Mouse (Mus musculus): Measurements from ENCODE around the gene Hdac9. TPM values are rescaled to one million over a fixed set of nuclear protein-coding genes. Genes with fewer than 3 reads are reported as not detected.
"Not testable (repeated sequence)": the region's sequence is repeated elsewhere in the genome, so short reads cannot be mapped to it uniquely, and the experiment has no call there.

Gene Hdac9
- total RNA-seq, 4 experiments from 2014 or later, result 40.9 to 48.6 (median 44.8) TPM

- no peak for DNase-seq (ENCODE audit: low spot score in 2 of 2)
These were observed 774.2 kb downstream of the Hdac9 start for GRCm38 (mm10) chr12:34142743-34143142.

GRCm38 (mm10) chr12:34113336-34113735 lies 803.6 kb downstream of the Hdac9 start:
- DNase-seq (ENCODE audit: low spot score in 2 of 2), result no peak

- DNase-seq (ENCODE audit: low spot score in 2 of 2), result no peak
These were observed 823.9 kb downstream of the Hdac9 start for GRCm38 (mm10) chr12:34092953-34093352.

GRCm38 (mm10) chr12:34091851-34092250 lies 825.0 kb downstream of the Hdac9 start:
- no peak for DNase-seq (ENCODE audit: low spot score in 2 of 2)

- DNase-seq (ENCODE audit: low spot score in 2 of 2), result no peak
These were observed 829.5 kb downstream of the Hdac9 start for GRCm38 (mm10) chr12:34087292-34087942.

GRCm38 (mm10) chr12:34076981-34077380 lies 839.9 kb downstream of the Hdac9 start:
- no peak for DNase-seq (ENCODE audit: low spot score in 2 of 2)

GRCm38 (mm10) chr12:34075805-34076509 lies 840.9 kb downstream of the Hdac9 start:
- DNase-seq (ENCODE audit: low spot score in 2 of 2), result no peak

- DNase-seq (ENCODE audit: low spot score in 2 of 2), result no peak
These were observed 864.4 kb downstream of the Hdac9 start for GRCm38 (mm10) chr12:34052508-34052907.

- DNase-seq (ENCODE audit: low spot score in 2 of 2), result peak in 1 of 2 experiments; percentile 9
These were observed 864.9 kb downstream of the Hdac9 start for GRCm38 (mm10) chr12:34052036-34052435.

GRCm38 (mm10) chr12:34051112-34051511 lies 865.8 kb downstream of the Hdac9 start:
- no peak for DNase-seq (ENCODE audit: low spot score in 2 of 2)

GRCm38 (mm10) chr12:34040949-34041348 lies 875.9 kb downstream of the Hdac9 start:
- no peak for DNase-seq (ENCODE audit: low spot score in 2 of 2)

- no peak for DNase-seq (ENCODE audit: low spot score in 2 of 2)
These were observed 876.8 kb downstream of the Hdac9 start for GRCm38 (mm10) chr12:34040061-34040460.

- DNase-seq (ENCODE audit: low spot score in 2 of 2), result not testable (repeated sequence)
These were observed 907.1 kb downstream of the Hdac9 start for GRCm38 (mm10) chr12:34009796-34010195.

Other genes with a start within 250 kb of the Hdac9 start
- not detected for gene Prps1l1, start 67.7 kb upstream of the Hdac9 start, total RNA-seq (2022)
- gene Snx13, start 130.1 kb upstream of the Hdac9 start, total RNA-seq (2022), result 10 to 100 TPM; 61.0 to 71.9 (median 67.6) TPM